Mouse (Mus musculus) stomach, postnatal 0 days (tissue): ENCODE measurements around the gene Cxcl12.

ENCODE experiments used
- CTCF ChIP-seq: IDR thresholded peaks from 2 replicates; pipeline ENCODE4 v1.5.1; 2016; ENCODE audit warnings: antibody characterized with exemption, low read depth, mild to moderate bottlenecking, moderate library complexity
- EP300 ChIP-seq: optimal IDR thresholded peaks from 2 replicates; pipeline ENCODE3; 2016; ENCODE audit warnings: antibody characterized with exemption

DNA sequence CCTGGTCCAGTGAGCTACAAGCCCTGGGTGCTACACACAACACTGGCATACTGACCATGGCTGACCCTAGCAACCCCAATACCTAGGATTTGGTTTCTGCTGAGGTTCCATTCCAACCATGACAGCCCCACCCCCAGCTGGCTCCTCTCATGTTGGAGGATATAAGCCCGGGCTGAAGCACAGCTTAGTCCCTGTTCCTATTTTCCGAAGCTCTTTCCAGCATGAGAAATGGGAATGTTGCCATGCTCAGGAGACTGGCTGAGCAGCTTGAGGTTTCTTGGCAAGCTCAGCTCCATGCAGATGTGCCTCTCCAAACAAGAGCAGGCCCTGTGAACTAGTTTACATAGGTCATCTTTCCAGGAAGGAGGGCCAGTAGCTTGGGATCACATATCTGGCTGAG lies 30.6 kb upstream of the Cxcl12 start:
- TF ChIP-seq CTCF (no peak), EP300 (no peak)
